Mouse (Mus musculus): ENCODE measurements at regions not wholly inside any gene's neighbourhood (a gene's known extent, or its start where the extent isn't known, plus 50 kb on each side); places are given as distances from the start of the nearest gene placed in this dataset.

DNA sequence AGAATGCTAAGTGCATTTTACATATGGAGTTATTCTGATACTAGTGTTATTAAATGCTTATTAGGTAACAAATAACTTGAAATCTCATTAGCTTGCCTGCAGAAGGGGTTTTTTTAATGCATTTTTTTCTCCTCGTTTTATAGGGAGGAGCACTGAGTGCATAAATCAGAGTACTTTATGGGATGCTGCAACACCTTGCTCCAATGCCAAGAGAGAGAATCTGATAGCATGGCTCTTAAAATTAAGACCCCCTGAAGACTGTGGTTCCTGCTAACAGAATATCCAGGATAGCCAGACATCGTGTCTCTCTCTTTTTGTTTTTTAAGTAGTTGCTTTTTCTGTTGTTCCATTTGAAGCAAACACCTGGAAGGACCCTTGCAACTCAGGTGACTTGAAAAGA, 100.8 kb upstream of the Rnaseh2b start:
- no peak for DNase-seq

DNA sequence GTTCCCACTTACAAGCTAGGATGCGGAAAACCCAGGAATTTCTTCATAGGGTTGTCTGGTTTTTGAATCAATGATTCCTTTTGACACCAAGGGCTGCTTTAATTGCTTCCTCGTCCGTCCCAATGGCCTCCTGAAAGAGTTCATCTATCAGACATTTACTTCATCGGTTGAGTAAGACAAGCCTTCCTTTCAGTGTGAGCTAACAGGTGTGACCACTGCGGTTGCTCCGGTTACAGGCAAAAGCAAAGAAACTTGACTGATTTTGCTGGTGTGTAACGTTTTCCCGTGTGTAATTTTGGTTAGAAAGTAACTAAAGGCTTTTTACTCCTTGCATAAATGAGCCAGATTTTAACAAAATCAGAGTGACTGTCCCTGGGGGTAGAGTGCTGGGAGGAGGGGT, 99.6 kb upstream of the Rnaseh2b start:
- no peak for DNase-seq

DNA sequence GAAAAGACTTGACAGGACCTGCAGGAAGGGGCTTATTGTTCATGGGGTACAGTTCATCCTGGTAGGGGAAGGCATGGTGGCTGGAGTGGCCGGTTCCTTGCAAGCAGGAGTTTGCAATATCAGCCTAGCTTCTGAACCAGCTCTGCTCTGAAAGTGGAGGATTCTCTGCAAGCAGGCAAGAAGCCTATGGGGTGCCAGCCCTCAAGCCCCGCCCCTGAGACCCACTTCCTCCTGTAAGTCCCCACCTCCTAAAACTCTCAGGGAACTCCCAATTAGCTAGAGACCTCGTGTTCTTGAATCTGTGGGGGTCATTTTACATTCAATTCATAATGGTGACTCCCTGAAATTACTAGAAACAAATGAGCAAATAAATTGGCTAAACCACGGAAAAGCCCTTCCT, 99.0 kb upstream of the Rnaseh2b start:
- no peak for DNase-seq

DNA sequence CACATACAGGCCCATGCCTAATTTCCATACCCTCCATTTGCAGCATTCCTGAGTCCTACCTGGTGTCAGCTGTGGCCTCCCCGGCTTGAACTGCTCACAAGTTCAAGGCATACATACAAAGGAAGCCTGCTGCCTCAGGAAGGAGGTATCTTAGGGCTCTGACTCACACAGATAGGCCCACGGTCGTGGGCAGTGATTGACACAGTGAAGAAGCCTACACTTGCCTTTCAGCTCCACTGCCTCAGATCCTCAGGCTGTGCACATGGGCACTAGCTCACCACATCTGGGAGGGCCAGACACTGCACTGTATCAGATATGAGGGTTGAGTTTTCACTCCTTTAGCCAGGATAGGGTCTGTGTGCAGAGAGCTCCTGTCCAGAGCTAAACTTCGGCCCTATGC, 95.6 kb upstream of the Rnaseh2b start:
- DNase-seq, result no peak

DNA sequence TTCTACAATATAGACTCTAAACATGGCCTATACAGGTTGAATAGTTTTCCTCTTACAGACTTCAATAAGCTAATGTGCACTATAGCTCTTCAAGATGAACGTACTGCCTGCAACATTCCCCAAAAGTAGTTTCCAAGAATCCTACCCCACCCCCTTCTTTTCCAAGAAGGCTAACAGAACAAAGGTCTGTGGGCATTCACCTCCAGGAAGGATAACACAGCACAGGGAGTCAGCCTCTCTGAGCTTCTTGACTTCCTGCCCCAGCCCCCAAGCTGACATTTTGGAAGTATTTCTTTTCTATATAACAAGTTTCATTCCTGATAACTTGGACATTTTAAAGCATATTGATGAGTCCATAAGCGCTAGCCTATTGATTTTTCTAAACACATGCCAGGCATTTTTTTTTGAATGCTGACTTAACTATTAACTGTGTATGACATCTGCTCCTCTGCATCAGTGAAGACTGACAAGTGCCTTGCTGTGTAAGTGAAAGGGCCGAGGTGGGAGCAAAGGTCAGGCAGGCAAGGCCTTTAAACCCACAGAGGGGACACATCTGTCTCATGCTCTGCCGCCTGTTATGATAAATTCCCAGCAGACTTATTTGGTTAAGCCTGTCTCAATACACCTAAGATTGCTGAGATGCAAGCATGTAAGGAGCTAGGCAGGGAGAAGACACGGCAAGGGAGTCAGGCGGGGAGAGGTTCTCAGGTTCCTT, 93.8 kb upstream of the Rnaseh2b start:
- no peak for DNase-seq

DNA sequence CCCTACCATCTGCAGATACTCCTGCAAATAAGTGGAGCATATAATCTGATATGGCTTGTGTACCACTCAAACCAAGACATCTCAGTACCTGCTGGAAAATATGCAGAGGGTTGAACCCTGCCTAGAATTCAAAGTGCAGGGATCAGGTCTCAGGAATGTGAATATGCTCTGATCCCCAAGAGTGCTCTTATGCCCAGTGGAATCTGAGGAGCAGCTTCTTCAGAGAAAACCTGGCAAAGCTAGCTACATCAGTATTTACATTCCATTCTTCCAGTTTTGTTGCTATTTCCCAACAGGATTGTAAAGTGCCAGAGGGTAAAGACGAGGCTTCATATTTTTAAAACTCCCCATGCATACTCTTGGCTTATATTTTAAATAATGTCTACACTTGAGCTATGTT, 77.3 kb upstream of the Rnaseh2b start:
- no peak for DNase-seq

DNA sequence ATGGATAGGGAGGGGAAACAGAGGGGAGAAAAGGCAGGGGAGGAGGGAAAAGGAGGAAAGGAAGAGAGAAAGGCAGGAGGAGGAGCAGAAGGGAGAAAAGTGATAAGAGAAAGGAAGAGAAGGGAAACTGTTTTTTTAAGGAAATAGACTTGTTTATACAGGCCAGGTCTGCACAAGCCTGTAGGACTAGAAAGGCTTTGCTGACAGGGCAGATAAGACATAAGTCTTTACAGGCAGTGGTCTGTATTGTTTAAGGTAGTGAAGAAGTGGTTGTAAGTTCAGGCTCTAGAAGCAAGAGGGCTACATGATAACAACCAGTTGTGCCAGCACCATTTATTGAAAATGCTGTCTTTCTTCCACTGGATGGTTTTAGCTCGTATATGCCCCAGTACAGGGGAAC, 75.4 kb upstream of the Rnaseh2b start:
- DNase-seq, result no peak

DNA sequence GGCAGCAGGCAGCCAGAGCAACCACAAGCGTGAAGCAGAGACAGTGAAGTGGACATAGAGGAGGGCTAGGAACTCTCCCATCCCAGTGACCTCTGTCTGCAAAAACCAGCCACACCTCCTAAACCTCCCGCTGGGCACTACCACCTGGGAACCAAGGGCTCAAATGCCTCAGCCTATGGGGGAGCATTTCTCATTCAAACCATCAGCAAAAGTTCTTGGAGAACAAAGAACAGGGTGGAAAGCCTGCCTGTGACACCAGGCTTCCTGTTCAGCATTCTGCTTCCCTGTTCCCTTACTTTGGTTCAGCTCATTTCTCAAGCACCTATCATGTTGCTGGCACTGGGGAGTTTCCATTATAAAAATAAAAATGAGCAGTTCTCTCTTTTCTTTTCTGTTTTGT, 74.4 kb upstream of the Rnaseh2b start:
- no peak for DNase-seq

DNA sequence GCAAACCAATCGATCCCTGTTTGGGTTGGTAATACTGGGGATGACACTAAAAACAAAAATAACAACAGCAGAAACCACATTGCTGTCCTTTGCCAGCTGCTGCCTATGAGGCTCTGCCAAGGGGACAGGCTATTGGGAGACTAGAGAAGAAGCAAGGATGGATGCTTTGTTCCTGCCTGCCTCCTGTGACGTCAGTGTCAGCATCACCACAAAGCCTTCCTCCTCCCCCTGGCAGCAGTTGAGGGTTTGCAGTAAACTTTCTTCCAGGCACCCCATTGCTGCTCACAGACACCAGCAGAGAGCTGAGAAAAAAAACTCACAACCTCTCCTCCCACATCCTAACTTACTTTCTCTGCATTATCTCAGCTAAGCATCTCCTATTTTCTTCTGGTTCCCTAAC, 73.7 kb upstream of the Rnaseh2b start:
- DNase-seq, result no peak

DNA sequence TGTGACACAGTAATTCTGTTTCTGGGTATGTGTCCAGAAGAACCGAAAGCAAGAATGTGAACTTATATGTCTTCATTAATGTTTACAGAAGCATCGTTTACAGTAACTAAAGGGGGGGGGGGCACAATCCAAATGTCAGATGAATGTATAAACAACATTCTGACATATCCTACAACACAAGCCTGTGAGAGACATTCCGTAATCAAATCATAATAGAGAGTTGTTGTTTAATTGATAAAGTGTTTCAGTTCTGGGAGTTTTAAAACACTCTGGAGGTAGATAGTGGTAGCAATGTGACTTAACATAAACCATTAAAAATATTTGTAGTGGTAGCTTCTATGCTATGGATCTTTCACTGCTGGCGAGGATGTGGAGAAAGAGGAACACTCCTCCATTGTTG, 71.6 kb upstream of the Rnaseh2b start:
- no peak for DNase-seq
